Mouse (Mus musculus): ENCODE measurements around the gene Atp6v0e2.
A peak's percentile ranks its signal among the peaks of the same experiment; 100 is the strongest.

Gene Atp6v0e2

DNA sequence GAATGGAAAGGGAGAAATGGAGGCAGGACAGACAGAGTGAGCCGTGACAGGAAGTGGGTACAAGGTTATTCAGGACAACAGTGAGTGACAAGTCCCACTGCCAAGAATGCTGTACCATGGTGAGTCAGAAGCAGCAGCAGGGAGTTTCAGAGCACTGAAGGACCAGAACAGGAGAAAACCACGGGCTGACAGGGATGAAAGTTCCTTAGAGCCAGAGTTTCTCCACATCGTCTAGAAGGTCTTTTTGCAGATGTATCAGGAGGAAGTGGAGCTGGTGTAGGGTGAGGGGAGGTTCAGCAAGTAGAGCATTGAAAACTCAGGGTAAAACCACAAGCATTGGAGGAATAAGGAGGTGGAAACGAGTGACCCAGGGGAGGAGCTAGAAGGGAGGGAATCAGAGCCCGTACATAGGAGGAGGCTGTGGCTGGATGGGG lies 41.8 kb downstream of the Atp6v0e2 start:
- DNase-seq = no peak

DNA sequence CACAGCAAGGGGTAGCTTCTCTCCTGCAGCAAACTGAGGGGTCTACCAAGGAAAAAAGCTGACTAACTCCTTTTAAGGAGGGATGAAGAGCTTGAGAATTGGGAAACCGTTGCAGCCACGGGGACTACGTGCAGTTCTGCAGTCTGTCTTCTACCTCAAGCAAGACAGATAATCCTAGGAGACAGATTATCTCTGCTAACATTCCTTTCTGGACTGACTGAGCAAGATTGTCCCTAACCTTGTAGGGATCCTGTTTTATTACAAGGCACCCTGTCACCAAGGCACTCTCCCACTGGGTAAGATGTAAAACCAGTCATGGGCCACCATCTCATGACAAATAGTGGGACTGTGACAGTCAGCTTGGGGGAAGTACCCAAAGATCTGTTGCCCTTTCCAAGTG lies 43.8 kb downstream of the Atp6v0e2 start:
- DNase-seq = no peak

DNA sequence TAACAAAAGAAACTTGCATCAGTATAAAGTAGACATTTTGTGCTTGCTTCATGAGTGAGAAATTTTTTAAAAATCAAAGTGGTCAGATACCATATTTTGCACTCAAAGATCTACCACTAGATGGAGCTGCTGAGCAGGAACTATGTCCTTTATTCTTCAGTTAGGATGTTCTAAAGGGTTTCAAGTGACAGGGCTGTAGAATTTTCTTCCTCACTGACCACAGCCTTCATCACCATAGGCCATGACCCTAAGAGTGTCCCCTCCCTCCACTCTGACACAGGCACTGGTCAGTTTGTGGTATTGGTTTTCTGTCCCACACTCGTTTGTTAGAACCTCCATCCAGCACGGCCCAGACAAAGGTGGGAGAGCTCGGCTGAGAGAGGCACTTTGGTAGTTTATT lies 44.6 kb downstream of the Atp6v0e2 start:
- peak; percentile 53 for DNase-seq

DNA sequence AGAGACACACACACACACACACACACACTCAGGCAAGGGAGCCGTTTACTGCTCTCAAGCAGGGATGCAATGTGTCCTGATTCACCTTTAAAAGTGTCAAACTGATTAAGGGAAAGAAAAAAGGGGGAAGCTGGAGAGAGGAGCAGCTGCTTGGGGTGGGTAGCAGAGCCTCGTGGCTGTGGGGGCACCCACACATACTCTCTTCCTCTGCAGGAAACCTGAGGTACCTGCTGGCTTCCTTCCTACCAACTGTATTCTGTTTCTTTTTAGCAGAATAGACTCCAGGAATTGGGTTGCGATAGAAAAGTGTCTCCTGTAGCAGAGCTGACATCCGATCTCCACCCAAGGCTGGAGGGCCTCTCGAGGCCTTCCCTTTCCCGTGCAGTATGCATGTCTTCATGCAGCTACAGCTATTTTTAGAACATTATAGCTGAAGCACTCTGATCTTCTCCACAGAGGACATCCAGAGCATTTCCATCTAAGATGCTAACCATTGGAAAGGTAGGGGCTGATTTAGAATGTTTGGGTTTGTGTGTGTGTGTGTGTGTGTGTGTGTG lies 51.9 kb downstream of the Atp6v0e2 start, which contains the start of gene Gm45021:
TSS of gene Gm45021 (plus strand) at position 417 of the 557 bp plus-strand sequence.
- DNase-seq = no peak

Data from thymus, postnatal 14 days (tissue).